Mouse (Mus musculus) MEL (cell line): Measurements from ENCODE around the gene U2af2. TPM values are rescaled to one million over a fixed set of nuclear protein-coding genes. Genes with fewer than 3 reads are reported as not detected.

ENCODE experiments used
- DNase-seq: peaks from one replicate; pipeline ENCODE4 v3.0.0; 2011; ENCODE audit warnings: low read depth, low spot score
- H3K27ac ChIP-seq: 2 replicates; pipeline ENCODE4 v1.5.1; 2012; ENCODE audit warnings: low read depth, mild to moderate bottlenecking, control low read depth, low read length, moderate library complexity; ENCODE audit not compliant: control insufficient read depth
- H3K27me3 ChIP-seq, 2 experiments: fragments of 150-350 bp in 1 of 2; sonication (generic) in 1 of 2; 2 replicates each; pipeline ENCODE4 v1.6.1; 2012; ENCODE audit warnings: low read length in 2 of 2, mild to moderate bottlenecking in 2 of 2, improper control_type of control experiment in 1 of 2, moderate library complexity in 1 of 2; ENCODE audit not compliant: insufficient read depth in 2 of 2, control insufficient read depth in 1 of 2
- H3K36me3 ChIP-seq, 2 experiments: 2 replicates each; pipeline ENCODE4 v1.6.1; 2012 to 2014; ENCODE audit warnings: low read length in 2 of 2, improper control_type of control experiment in 1 of 2, inconsistent platforms in 1 of 2, mild to moderate bottlenecking in 1 of 2; ENCODE audit not compliant: insufficient read depth in 2 of 2, control insufficient read depth in 1 of 2
- H3K4me1 ChIP-seq, 2 experiments: fragments of 150-350 bp in 1 of 2; sonication (generic) in 1 of 2; 2 replicates each; pipeline ENCODE4 v1.6.1; 2012; ENCODE audit warnings: low read length in 2 of 2, improper control_type of control experiment in 1 of 2, mild to moderate bottlenecking in 1 of 2; ENCODE audit not compliant: insufficient read depth in 2 of 2, control insufficient read depth in 1 of 2
- H3K4me3 ChIP-seq, 2 experiments: fragments of 150-350 bp in 1 of 2; sonication (generic) in 1 of 2; 2 replicates each; pipeline ENCODE4 v1.5.1; 2012; ENCODE audit warnings: low read depth in 2 of 2, low read length in 2 of 2, mild to moderate bottlenecking in 2 of 2, moderate library complexity in 2 of 2, control low read depth in 1 of 2, improper control_type of control experiment in 1 of 2; ENCODE audit not compliant: control insufficient read depth in 1 of 2, insufficient read depth in 1 of 2
- H3K79me2 ChIP-seq: 2 replicates; pipeline ENCODE4 v1.6.1; 2012; ENCODE audit warnings: mild to moderate bottlenecking, low read length, moderate library complexity; ENCODE audit not compliant: control insufficient read depth, poor library complexity, insufficient read depth
- H3K9ac ChIP-seq: 2 replicates; pipeline ENCODE4 v1.6.1; 2012; ENCODE audit warnings: low read depth, mild to moderate bottlenecking, control low read depth, low read length, moderate library complexity; ENCODE audit not compliant: control insufficient read depth, poor library complexity, severe bottlenecking
- H3K9me3 ChIP-seq: fragments of 150-350 bp; sonication (generic); replicated peaks from 2 replicates; pipeline ENCODE4 v1.6.1; 2012; ENCODE audit warnings: mild to moderate bottlenecking, low read length, improper control_type of control experiment, moderate library complexity; ENCODE audit not compliant: insufficient read depth
- BHLHE40 ChIP-seq: IDR thresholded peaks from 2 replicates; pipeline ENCODE4 v1.6.1; 2012; ENCODE audit warnings: low read depth, mild to moderate bottlenecking, inconsistent platforms, low read length, improper control_type of control experiment, borderline replicate concordance
- CHD1 ChIP-seq: IDR thresholded peaks from 2 replicates; pipeline ENCODE4 v1.6.1; 2012; ENCODE audit warnings: low read depth, mild to moderate bottlenecking, inconsistent platforms, low read length, improper control_type of control experiment
- CHD2 ChIP-seq: IDR thresholded peaks from 2 replicates; pipeline ENCODE4 v1.6.1; 2011; ENCODE audit warnings: low read length, improper control_type of control experiment
- CTCF ChIP-seq, 3 experiments: IDR thresholded peaks in 2 of 3; conservative IDR thresholded peaks in 1 of 3; 2 replicates each; pipeline ENCODE4 v1.5.1; 2011 to 2012; ENCODE audit warnings: low read length in 3 of 3, low read depth in 2 of 3, mild to moderate bottlenecking in 2 of 3, improper control_type of control experiment in 1 of 3, inconsistent platforms in 1 of 3, mixed read lengths in 1 of 3, moderate library complexity in 1 of 3; ENCODE audit not compliant: control insufficient read depth in 1 of 3, insufficient read depth in 1 of 3, poor library complexity in 1 of 3, severe bottlenecking in 1 of 3
- ELF1 ChIP-seq: IDR thresholded peaks from 2 replicates; pipeline ENCODE4 v1.6.1; 2014; ENCODE audit warnings: low read depth, mild to moderate bottlenecking, inconsistent platforms, low read length, improper control_type of control experiment, moderate library complexity
- EP300 ChIP-seq, 2 experiments: IDR thresholded peaks; 2 replicates each; pipeline ENCODE4 v1.6.1; 2011; ENCODE audit warnings: improper control_type of control experiment in 2 of 2, low read length in 2 of 2, low read depth in 1 of 2, mild to moderate bottlenecking in 1 of 2
- ETS1 ChIP-seq: IDR thresholded peaks from 2 replicates; pipeline ENCODE4 v1.6.1; 2012; ENCODE audit warnings: low read depth, mild to moderate bottlenecking, inconsistent platforms, low read length, improper control_type of control experiment, moderate library complexity
- GABPA ChIP-seq: IDR thresholded peaks from 2 replicates; pipeline ENCODE4 v1.6.1; 2012; ENCODE audit warnings: low read depth, mild to moderate bottlenecking, inconsistent platforms, low read length, improper control_type of control experiment, moderate library complexity
- GATA1 ChIP-seq: IDR thresholded peaks from 2 replicates; pipeline ENCODE4 v1.6.1; 2011; ENCODE audit warnings: low read depth, low read length, improper control_type of control experiment
- HCFC1 ChIP-seq: IDR thresholded peaks from 2 replicates; pipeline ENCODE4 v1.6.1; 2012; ENCODE audit warnings: low read depth, mild to moderate bottlenecking, inconsistent platforms, low read length, improper control_type of control experiment, moderate library complexity
- MAFK ChIP-seq: IDR thresholded peaks from 2 replicates; pipeline ENCODE4 v1.6.1; 2011; ENCODE audit warnings: low read depth, mild to moderate bottlenecking, low read length, improper control_type of control experiment, borderline replicate concordance
- MYB ChIP-seq: IDR thresholded peaks from 2 replicates; pipeline ENCODE4 v1.6.1; 2011; ENCODE audit warnings: mild to moderate bottlenecking, low read depth, low read length, improper control_type of control experiment
- MYC ChIP-seq: IDR thresholded peaks from 2 replicates; pipeline ENCODE4 v1.6.1; 2011; ENCODE audit warnings: low read depth, mild to moderate bottlenecking, low read length, improper control_type of control experiment, moderate library complexity
- NELFE ChIP-seq: IDR thresholded peaks from 2 replicates; pipeline ENCODE4 v1.6.1; 2011; ENCODE audit warnings: low read depth, low read length, improper control_type of control experiment
- POLR2A ChIP-seq, 2 experiments: IDR thresholded peaks; 2 replicates each; pipeline ENCODE4 v1.6.1; 2011 to 2012; ENCODE audit warnings: low read length in 2 of 2, mild to moderate bottlenecking in 2 of 2, control low read depth in 1 of 2, improper control_type of control experiment in 1 of 2, low read depth in 1 of 2, moderate library complexity in 1 of 2; ENCODE audit not compliant: control insufficient read depth in 1 of 2, insufficient read depth in 1 of 2, poor library complexity in 1 of 2
- POLR2AphosphoS2 ChIP-seq: IDR thresholded peaks from 2 replicates; pipeline ENCODE4 v1.6.1; 2011; ENCODE audit warnings: low read length, improper control_type of control experiment
- RAD21 ChIP-seq: IDR thresholded peaks from 2 replicates; pipeline ENCODE4 v1.6.1; 2011; ENCODE audit warnings: mild to moderate bottlenecking, low read depth, low read length, improper control_type of control experiment
- RCOR1 ChIP-seq: IDR thresholded peaks from 2 replicates; pipeline ENCODE4 v1.6.1; 2012; ENCODE audit warnings: low read depth, mild to moderate bottlenecking, inconsistent platforms, low read length, improper control_type of control experiment
- SIN3A ChIP-seq: IDR thresholded peaks from 2 replicates; pipeline ENCODE4 v1.6.1; 2012; ENCODE audit warnings: low read length, improper control_type of control experiment, inconsistent platforms
- SMC3 ChIP-seq: IDR thresholded peaks from 2 replicates; pipeline ENCODE4 v1.6.1; 2011; ENCODE audit warnings: low read depth, low read length, improper control_type of control experiment
- TAL1 ChIP-seq: IDR thresholded peaks from 2 replicates; pipeline ENCODE4 v1.6.1; 2012; ENCODE audit warnings: mild to moderate bottlenecking, inconsistent platforms, low read length, moderate library complexity, mixed read lengths
- TBP ChIP-seq: IDR thresholded peaks from 2 replicates; pipeline ENCODE4 v1.8.0; 2011; ENCODE audit warnings: low read depth, low read length, improper control_type of control experiment
- TCF12 ChIP-seq: IDR thresholded peaks from 2 replicates; pipeline ENCODE4 v1.6.1; 2014; ENCODE audit warnings: low read depth, mild to moderate bottlenecking, inconsistent platforms, low read length, improper control_type of control experiment, moderate library complexity
- USF2 ChIP-seq, 2 experiments: IDR thresholded peaks; 2 replicates each; pipeline ENCODE4 v1.6.1; 2011 to 2012; ENCODE audit warnings: improper control_type of control experiment in 2 of 2, low read length in 2 of 2, borderline replicate concordance in 1 of 2, inconsistent platforms in 1 of 2, low read depth in 1 of 2, mild to moderate bottlenecking in 1 of 2; ENCODE audit not compliant: insufficient read depth in 1 of 2
- ZC3H11A ChIP-seq: IDR thresholded peaks from 2 replicates; pipeline ENCODE4 v1.6.1; 2012; ENCODE audit warnings: low read depth, mild to moderate bottlenecking, inconsistent platforms, low read length, improper control_type of control experiment
- ZKSCAN1 ChIP-seq: IDR thresholded peaks from 2 replicates; pipeline ENCODE4 v1.6.1; 2012; ENCODE audit warnings: low read depth, mild to moderate bottlenecking, inconsistent platforms, low read length, improper control_type of control experiment, moderate library complexity
- ZNF384 ChIP-seq: IDR thresholded peaks from 2 replicates; pipeline ENCODE4 v1.6.1; 2012; ENCODE audit warnings: low read depth, mild to moderate bottlenecking, inconsistent platforms, low read length, improper control_type of control experiment
- polyA plus RNA-seq, 2 experiments: library from polyadenylated mRNA; stranded (reverse) in 1 of 2; unstranded in 1 of 2; fragments of >175 nt in 1 of 2; fragments of >200 nt in 1 of 2; gene quantifications; 2 replicates each; pipeline versions ENCODE4 v1.2.1 to v1.2.4; 2012; ENCODE audit warnings: low replicate concordance in 2 of 2, low read depth in 1 of 2; ENCODE audit not compliant: insufficient read length in 2 of 2, insufficient read depth in 1 of 2, missing spikeins in 1 of 2
- total RNA-seq: library from RNA; depleted of rRNA; stranded (reverse); fragments of 300-350 nt; gene quantifications from 2 replicates; pipeline ENCODE4 v1.2.3, GENCODE M21; 2012

Gene U2af2
- total and polyA plus RNA-seq, 3 experiments: 311 to 491 (median 477) TPM

DNA sequence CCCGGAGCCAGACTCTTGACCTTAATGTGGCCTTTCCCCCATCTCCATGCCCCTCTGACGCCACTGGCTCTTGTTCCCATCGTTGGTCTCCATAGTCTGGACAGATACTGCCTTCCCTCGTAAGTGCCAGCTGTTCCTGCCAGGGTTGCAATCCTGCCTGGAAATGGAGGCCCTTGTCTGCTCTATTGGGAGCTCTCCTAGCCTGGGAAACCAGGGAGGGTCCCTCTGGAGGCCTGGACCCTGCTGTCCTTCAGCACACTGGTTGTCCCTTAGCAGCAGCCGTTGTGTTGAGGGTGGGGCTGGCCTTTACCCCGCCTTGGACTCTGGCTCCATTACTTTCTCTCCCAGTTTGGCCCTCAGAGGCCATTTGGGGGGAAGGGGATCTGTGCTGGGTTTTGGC is 30.4 kb downstream of the U2af2 start:
- no peak for DNase-seq

DNA sequence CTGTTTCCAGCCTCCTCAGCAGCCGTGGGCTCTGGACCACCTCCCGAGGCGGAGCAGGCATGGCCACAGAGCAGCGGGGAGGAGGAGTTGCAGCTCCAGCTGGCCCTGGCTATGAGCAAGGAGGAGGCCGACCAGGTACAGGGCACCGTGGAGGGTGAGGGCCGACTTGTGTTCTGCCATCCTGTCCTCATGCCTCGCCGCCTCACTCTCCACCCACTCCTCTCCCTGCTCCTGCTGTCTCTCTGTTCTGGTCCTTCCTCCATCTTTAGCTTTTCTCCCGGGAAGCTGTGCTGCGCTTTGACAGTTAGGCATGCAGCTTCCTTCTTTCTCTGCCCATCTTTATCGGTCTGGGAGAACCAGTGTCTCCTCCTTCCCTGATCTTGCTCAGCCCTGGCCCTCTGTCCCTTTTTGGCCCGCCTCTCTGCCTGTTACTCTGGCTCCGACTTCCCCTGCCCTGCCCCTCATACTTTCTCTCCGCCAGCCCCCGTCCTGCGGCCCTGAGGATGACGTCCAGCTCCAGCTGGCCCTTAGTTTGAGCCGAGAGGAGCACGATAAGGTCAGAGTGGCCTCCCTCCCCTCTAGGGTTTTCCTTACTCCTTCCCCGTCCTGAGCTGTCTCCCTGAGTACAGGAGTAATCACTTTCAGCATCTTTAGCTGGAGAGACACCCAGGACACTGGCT is 31.0 kb downstream of the U2af2 start:
- Histone ChIP-seq H3K9ac (no peak overlapping the region), H3K4me3 (no peak overlapping the region), H3K36me3 (peaks cover 0 to 19% of the 10 kb centered on the region in 2 experiments; a peak in 2 of 4 replicates), H3K9me3 (no peaks in the 10 kb centered on the region), H3K4me1 (no peaks in the 10 kb centered on the region), H3K79me2 (peaks cover 9% of the 10 kb centered on the region), H3K27ac (no peak overlapping the region), H3K27me3 (no peaks in the 10 kb centered on the region)
- TF ChIP-seq BHLHE40 (no peak), SIN3A (no peak), ETS1 (no peak), NELFE (no peak), TBP (no peak), ZKSCAN1 (no peak), HCFC1 (no peak), ELF1 (no peak), GABPA (no peak), POLR2AphosphoS2 (no peak), MYC (no peak), SMC3 (no peak), RAD21 (no peak), POLR2A (IDR thresholded peaks at IDR 0.05; ENCODE audit: control insufficient read depth in 1 of 2, insufficient read depth in 1 of 2, low read depth in 1 of 2, low read length in 2 of 2, poor library complexity in 1 of 2) (no peak)
- DNase-seq: no peak

More for the DNA sequence above, 30.4 kb downstream of the U2af2 start:
- Histone ChIP-seq H3K4me1 (no peaks in the 10 kb centered on the region), H3K4me3 (no peak overlapping the region), H3K9me3 (no peaks in the 10 kb centered on the region), H3K27me3 (no peaks in the 10 kb centered on the region), H3K27ac (no peak overlapping the region), H3K36me3 (peaks cover 0 to 19% of the 10 kb centered on the region in 2 experiments; a peak in 2 of 4 replicates), H3K79me2 (peaks cover 14% of the 10 kb centered on the region)
- TF ChIP-seq MYB (no peak), ZC3H11A (no peak), TAL1 (no peak), CHD1 (no peak), EP300 (IDR thresholded peaks at IDR 0.05; ENCODE audit: low read depth in 1 of 2, low read length in 2 of 2) (no peak), USF2 (IDR thresholded peaks at IDR 0.05; ENCODE audit: borderline replicate concordance in 1 of 2, insufficient read depth in 1 of 2, low read depth in 1 of 2, low read length in 2 of 2) (no peak), TCF12 (no peak), RAD21 (no peak), MAFK (no peak), RCOR1 (no peak), CTCF (IDR thresholded peaks at IDR 0.05 in 2 of 3, conservative IDR thresholded peaks at IDR 0.05 in 1 of 3; ENCODE audit: control insufficient read depth in 1 of 3, insufficient read depth in 1 of 3, low read depth in 2 of 3, low read length in 3 of 3, poor library complexity in 1 of 3, severe bottlenecking in 1 of 3) (no peak), BHLHE40 (no peak), HCFC1 (no peak), ETS1 (no peak), ZNF384 (no peak), CHD2 (no peak), SIN3A (no peak), GABPA (no peak), GATA1 (no peak)
- TF ChIP-seq, all 39 proteins: peak for 0
- no peak overlapping the region for H3K9ac ChIP-seq
